Mouse (Mus musculus) kidney, embryonic 14.5 days (tissue): ENCODE data around the gene Pifo. TPM values are rescaled to one million over a fixed set of nuclear protein-coding genes. Genes with fewer than 3 reads are reported as not detected.
"Not testable (repeated sequence)": the region's sequence is repeated elsewhere in the genome, so short reads cannot be mapped to it uniquely, and the experiment has no call there.

Experiments
- ATAC-seq: fragments of 200-750 bp; cut with Nextera tagmentation; 2 replicates; pipeline ENCODE4 v1.8.0; 2017; ENCODE audit warnings: moderate number of reproducible peaks, mild to moderate bottlenecking, moderate TSS enrichment, moderate library complexity; ENCODE audit not compliant: low FRiP score, low TSS enrichment
- H3K27ac ChIP-seq: fragments of 300-500 bp; sonication (generic); 2 replicates; pipeline ENCODE4 v1.5.1; 2014; ENCODE audit warnings: low read depth, mild to moderate bottlenecking, low read length, moderate library complexity, mixed read lengths
- H3K27me3 ChIP-seq: fragments of 300-500 bp; sonication (generic); 2 replicates; pipeline ENCODE4 v1.6.1; 2014; ENCODE audit warnings: mild to moderate bottlenecking, low read length; ENCODE audit not compliant: control insufficient read depth, insufficient read depth
- H3K36me3 ChIP-seq: fragments of 300-500 bp; sonication (generic); 2 replicates; pipeline ENCODE4 v1.6.1; 2014; ENCODE audit warnings: low read length, mixed read lengths; ENCODE audit not compliant: control insufficient read depth, insufficient read depth
- H3K4me1 ChIP-seq: fragments of 300-500 bp; sonication (generic); 2 replicates; pipeline ENCODE4 v1.6.1; 2014; ENCODE audit warnings: low read length, mixed read lengths; ENCODE audit not compliant: control insufficient read depth, insufficient read depth
- H3K4me2 ChIP-seq: fragments of 300-500 bp; sonication (generic); replicated peaks from 2 replicates; pipeline ENCODE4 v1.6.1; 2014; ENCODE audit warnings: low read depth, mild to moderate bottlenecking, low read length
- H3K4me3 ChIP-seq: fragments of 300-500 bp; sonication (generic); 2 replicates; pipeline ENCODE4 v1.5.1; 2014; ENCODE audit warnings: mild to moderate bottlenecking, low read length
- H3K9ac ChIP-seq: fragments of 300-500 bp; sonication (generic); 2 replicates; pipeline ENCODE4 v1.6.1; 2014; ENCODE audit warnings: low read depth, mild to moderate bottlenecking, low read length, moderate library complexity
- H3K9me3 ChIP-seq: fragments of 300-500 bp; sonication (generic); 2 replicates; pipeline ENCODE4 v1.6.1; 2016; ENCODE audit warnings: low read length; ENCODE audit not compliant: control insufficient read depth
- WGBS: fragments of 180-500 bp; shearing (Covaris S2); extraction: QIAGEN DNeasy Blood & Tissue Kit; methylation state at CpG from one replicate; pipeline ENCODE4 v1.1.7; 2014; 5-methylcytosine and 5-hydroxymethylcytosine counted together
- polyA plus RNA-seq: library from polyadenylated mRNA; unstranded; fragments of >200 nt; fragmentation: Nextera tagmentation; extraction: Ambion mirVana; gene quantifications from 2 replicates; pipeline ENCODE4 v1.2.1, GENCODE M21; 2014

Pifo gene
- polyA plus RNA-seq, 1 experiment from 2014 or later = not detected

GRCm38 (mm10) chr3:106000707-106001375 lies 13.6 kb downstream of the Pifo start:
- H3K27ac ChIP-seq = no peak overlapping the region
- no peaks in the 10 kb centered on the region for H3K4me1 ChIP-seq
- WGBS = 18% methylated on average over 11 of the region's 11 CpGs
- H3K4me2 ChIP-seq = peak overlapping the region; percentile 30
- no peaks in the 10 kb centered on the region for H3K27me3 ChIP-seq
- no peak overlapping the region for H3K4me3 ChIP-seq
- no peak overlapping the region for H3K9ac ChIP-seq
- H3K9me3 ChIP-seq = no peaks in the 10 kb centered on the region
- H3K36me3 ChIP-seq = no peaks in the 10 kb centered on the region
- peak; percentile 62 for ATAC-seq

GRCm38 (mm10) chr3:105994730-105995129 lies 19.7 kb downstream of the Pifo start:
- Histone ChIP-seq H3K9ac (no peak overlapping the region), H3K36me3 (no peaks in the 10 kb centered on the region), H3K4me3 (no peak overlapping the region), H3K27me3 (no peaks in the 10 kb centered on the region), H3K4me2 (no peak overlapping the region), H3K4me1 (no peaks in the 10 kb centered on the region), H3K9me3 (no peaks in the 10 kb centered on the region), H3K27ac (no peak overlapping the region)
- WGBS = 35% methylated on average over 2 of the region's 2 CpGs
- no peak for ATAC-seq

- Histone ChIP-seq H3K4me1 (no peaks in the 10 kb centered on the region), H3K27me3 (no peaks in the 10 kb centered on the region), H3K9ac (no peak overlapping the region), H3K36me3 (no peaks in the 10 kb centered on the region), H3K4me3 (no peak overlapping the region), H3K9me3 (no peaks in the 10 kb centered on the region), H3K27ac (no peak overlapping the region), H3K4me2 (no peak overlapping the region)
- ATAC-seq = no peak
- 32% methylated on average over 4 of the region's 4 CpGs for WGBS
These were observed 22.7 kb downstream of the Pifo start for GRCm38 (mm10) chr3:105991653-105992283.

GRCm38 (mm10) chr3:105989611-105990010 lies 24.8 kb downstream of the Pifo start:
- H3K27me3 ChIP-seq, H3K4me3 ChIP-seq, H3K9ac ChIP-seq, H3K36me3 ChIP-seq, H3K4me1 ChIP-seq, H3K27ac ChIP-seq, ATAC-seq, H3K4me2 ChIP-seq, H3K9me3 ChIP-seq: not testable (repeated sequence)
- WGBS = 65% methylated on average over 5 of the region's 5 CpGs

GRCm38 (mm10) chr3:105974174-105974573 lies 40.3 kb downstream of the Pifo start:
- ATAC-seq = no peak
- Histone ChIP-seq H3K27ac (no peak overlapping the region), H3K27me3 (no peaks in the 10 kb centered on the region), H3K4me2 (no peak overlapping the region), H3K4me1 (no peaks in the 10 kb centered on the region), H3K4me3 (no peak overlapping the region), H3K9ac (no peak overlapping the region), H3K9me3 (no peaks in the 10 kb centered on the region), H3K36me3 (peaks cover 13% of the 10 kb centered on the region)
- WGBS = 86% methylated on average over 2 of the region's 2 CpGs

GRCm38 (mm10) chr3:105973411-105973810 lies 41.0 kb downstream of the Pifo start, which contains the start of gene Ovgp1:
Gene Ovgp1, plus strand, starts transcription at chr3:105973711.
- Histone ChIP-seq H3K27me3 (no peaks in the 10 kb centered on the region), H3K9me3 (no peaks in the 10 kb centered on the region), H3K4me1 (no peaks in the 10 kb centered on the region), H3K4me3 (no peak within 1 kb of the TSS), H3K9ac (no peak within 1 kb of the TSS), H3K4me2 (no peak within 1 kb of the TSS), H3K36me3 (peaks cover 21% of the 10 kb centered on the region), H3K27ac (no peak within 1 kb of the TSS)
- WGBS = 66% methylated on average over 3 of the region's 3 CpGs
- ATAC-seq = no peak

- Histone ChIP-seq H3K36me3 (peaks cover 36% of the 10 kb centered on the region), H3K27me3 (no peaks in the 10 kb centered on the region), H3K4me2 (no peak overlapping the region), H3K27ac (no peak overlapping the region), H3K9me3 (no peaks in the 10 kb centered on the region), H3K4me1 (no peaks in the 10 kb centered on the region), H3K4me3 (no peak overlapping the region), H3K9ac (no peak overlapping the region)
- 85% methylated on average over 5 of the region's 5 CpGs for WGBS
- ATAC-seq = no peak; the same call in 1 of the 2 replicates
These were observed 42.5 kb downstream of the Pifo start for GRCm38 (mm10) chr3:105971831-105972446.

GRCm38 (mm10) chr3:105960700-105961099 lies 53.7 kb downstream of the Pifo start:
- H3K27ac ChIP-seq = no peak overlapping the region
- peak overlapping the region; percentile 79 for H3K4me2 ChIP-seq
- H3K4me3 ChIP-seq = peak overlapping the region; percentile 91; the same call in 1 of the 2 replicates
- ATAC-seq = no peak
- no peaks in the 10 kb centered on the region for H3K9me3 ChIP-seq
- H3K9ac ChIP-seq = no peak overlapping the region
- 94% methylated on average over 2 of the region's 2 CpGs for WGBS
- H3K27me3 ChIP-seq = no peaks in the 10 kb centered on the region
- H3K36me3 ChIP-seq = peaks cover 58% of the 10 kb centered on the region
- H3K4me1 ChIP-seq = peaks cover 18% of the 10 kb centered on the region

GRCm38 (mm10) chr3:105959999-105960398 lies 54.4 kb downstream of the Pifo start, which contains the start of gene Atp5f1:
Gene Atp5f1, minus strand, starts transcription at chr3:105960099.
- H3K4me2 ChIP-seq = peak within 1 kb of the TSS; percentile 79
- peaks cover 56% of the 10 kb centered on the region for H3K36me3 ChIP-seq
- peak within 1 kb of the TSS; percentile 94 for H3K9ac ChIP-seq
- peak within 1 kb of the TSS; percentile 73; the same call in 1 of the 2 replicates for H3K27ac ChIP-seq
- WGBS = 5% methylated on average over 6 of the region's 6 CpGs
- no peaks in the 10 kb centered on the region for H3K27me3 ChIP-seq
- peak within 1 kb of the TSS; percentile 91 for H3K4me3 ChIP-seq
- no peaks in the 10 kb centered on the region for H3K9me3 ChIP-seq
- H3K4me1 ChIP-seq = peaks cover 18% of the 10 kb centered on the region
- peak; percentile 19 for ATAC-seq
